Mouse (Mus musculus): ENCODE data around the gene Aip. TPM values are rescaled to one million over a fixed set of nuclear protein-coding genes. Genes with fewer than 3 reads are reported as not detected.
A peak's percentile ranks its signal among the peaks of the same experiment; 100 is the strongest.

The Aip gene
- total RNA-seq, 2 experiments from 2014 or later = 54.2 to 56.8 TPM

- no peak for DNase-seq (ENCODE audit: low spot score)
- intact Hi-C loops (cut with DNase I) = loop anchor here (2.0 kb wide), 1 partner anchor 18 kb away; no protein-coding TSS in a partner anchor
Observed at GRCm38 (mm10) chr19:4118350-4118749, 7.3 kb downstream of the Aip start.

GRCm38 (mm10) chr19:4117006-4117405 lies 8.7 kb downstream of the Aip start:
- intact Hi-C loops (cut with DNase I) = no loop called here

GRCm38 (mm10) chr19:4115816-4116215 lies 9.8 kb downstream of the Aip start:
- intact Hi-C loops (cut with DNase I) = no loop called here

More at GRCm38 (mm10) chr19:4117006-4117405, 8.7 kb downstream of the Aip start:
- DNase-seq (ENCODE audit: low spot score) = no peak

GRCm38 (mm10) chr19:4115144-4115543 lies 10.5 kb downstream of the Aip start:
- intact Hi-C loops (cut with DNase I) = no loop called here
- no peak for DNase-seq (ENCODE audit: low spot score)

More at GRCm38 (mm10) chr19:4115816-4116215, 9.8 kb downstream of the Aip start:
- DNase-seq (ENCODE audit: low spot score) = no peak

- no peak for DNase-seq (ENCODE audit: low spot score)
- intact Hi-C loops (cut with DNase I) = no loop called here
Observed at GRCm38 (mm10) chr19:4114551-4114950, 11.1 kb downstream of the Aip start.

GRCm38 (mm10) chr19:4113806-4114230 lies 11.8 kb downstream of the Aip start:
- intact Hi-C loops (cut with DNase I) = no loop called here
- no peak for DNase-seq (ENCODE audit: low spot score)

- intact Hi-C loops (cut with DNase I) = no loop called here
- DNase-seq (ENCODE audit: low spot score) = peak; percentile 60
Observed at GRCm38 (mm10) chr19:4113186-4113805, 12.4 kb downstream of the Aip start.

- intact Hi-C loops (cut with DNase I) = no loop called here
- DNase-seq (ENCODE audit: low spot score) = no peak
Observed at GRCm38 (mm10) chr19:4112063-4112960, 13.3 kb downstream of the Aip start.

- DNase-seq (ENCODE audit: low spot score) = no peak
- intact Hi-C loops (cut with DNase I) = no loop called here
Observed at GRCm38 (mm10) chr19:4108535-4108934, 17.1 kb downstream of the Aip start.

- intact Hi-C loops (cut with DNase I) = no loop called here
- no peak for DNase-seq (ENCODE audit: low spot score)
Observed at GRCm38 (mm10) chr19:4106654-4107053, 19.0 kb downstream of the Aip start.

GRCm38 (mm10) chr19:4104675-4105194 lies 20.9 kb downstream of the Aip start:
- intact Hi-C loops (cut with DNase I) = no loop called here
- no peak for DNase-seq (ENCODE audit: low spot score)

GRCm38 (mm10) chr19:4103792-4104191 lies 21.9 kb downstream of the Aip start:
- no peak for DNase-seq (ENCODE audit: low spot score)
- intact Hi-C loops (cut with DNase I) = no loop called here

- no peak for DNase-seq (ENCODE audit: low spot score)
- intact Hi-C loops (cut with DNase I) = no loop called here
Observed at GRCm38 (mm10) chr19:4103294-4103693, 22.4 kb downstream of the Aip start.

- DNase-seq (ENCODE audit: low spot score) = no peak
- intact Hi-C loops (cut with DNase I) = no loop called here
Observed at GRCm38 (mm10) chr19:4102626-4103025, 23.0 kb downstream of the Aip start.

- intact Hi-C loops (cut with DNase I) = no loop called here
- no peak for DNase-seq (ENCODE audit: low spot score)
Observed at GRCm38 (mm10) chr19:4102049-4102448, 23.6 kb downstream of the Aip start.

- DNase-seq (ENCODE audit: low spot score) = no peak
- intact Hi-C loops (cut with DNase I) = loop anchor here (2.0 kb wide), 1 partner anchor 17 kb away; no protein-coding TSS in a partner anchor
Observed at GRCm38 (mm10) chr19:4101466-4101865, 24.2 kb downstream of the Aip start.

- intact Hi-C loops (cut with DNase I) = loop anchor here (2.0 kb wide), 1 partner anchor 18 kb away; no protein-coding TSS in a partner anchor
- DNase-seq (ENCODE audit: low spot score) = no peak
Observed at GRCm38 (mm10) chr19:4100718-4101261, 24.9 kb downstream of the Aip start.

GRCm38 (mm10) chr19:4099837-4100717 lies 25.6 kb downstream of the Aip start, which contains the start of gene Pitpnm1:
TSS of gene Pitpnm1 (plus strand) at chr19:4099998.
- DNase-seq (ENCODE audit: low spot score) = peak; percentile 73
- intact Hi-C loops (cut with DNase I) = loop anchor here (2.0 kb wide), 2 partner anchors 19 to 129 kb away; no protein-coding TSS in a partner anchor

GRCm38 (mm10) chr19:4099056-4099455 lies 26.6 kb downstream of the Aip start:
- intact Hi-C loops (cut with DNase I) = loop anchor here (2.0 kb wide), 1 partner anchor 130 kb away; no protein-coding TSS in a partner anchor
- peak; percentile 83 for DNase-seq (ENCODE audit: low spot score)
